Mouse (Mus musculus) G1E (cell line): Measurements from ENCODE around the gene Trak1.

Experiments used
- CTCF ChIP-seq: IDR thresholded peaks from 2 replicates; pipeline ENCODE4 v1.5.1; 2012; ENCODE audit warnings: low read depth, low read length, inconsistent platforms, mixed read lengths
- GATA2 ChIP-seq: IDR thresholded peaks from 2 replicates; pipeline ENCODE4 v1.6.1; 2012; ENCODE audit warnings: low read depth, low read length, inconsistent platforms, borderline replicate concordance

- TF ChIP-seq CTCF (no peak), GATA2 (no peak)
Measured at GRCm38 (mm10) chr9:121467460-121467859, 170.2 kb downstream of the Trak1 start.
